Mouse (Mus musculus) forebrain, embryonic 15.5 days (tissue): ENCODE measurements around the gene Polr2h. TPM values are rescaled to one million over a fixed set of nuclear protein-coding genes. Genes with fewer than 3 reads are reported as not detected.

Experiments
- ATAC-seq: fragments of 200-750 bp; cut with Nextera tagmentation; replicated peaks from 2 replicates; pipeline ENCODE4 v1.8.0; 2017; ENCODE audit warnings: mild to moderate bottlenecking, moderate TSS enrichment, moderate library complexity
- H3K27ac ChIP-seq: fragments of 300-500 bp; sonication (generic); replicated peaks from 2 replicates; pipeline ENCODE4 v1.5.1; 2015; ENCODE audit warnings: mild to moderate bottlenecking, inconsistent platforms
- H3K27me3 ChIP-seq: fragments of 300-500 bp; sonication (generic); 2 replicates; pipeline ENCODE4 v1.6.1; 2015; ENCODE audit warnings: inconsistent platforms
- H3K36me3 ChIP-seq: fragments of 300-500 bp; sonication (generic); 2 replicates; pipeline ENCODE4 v1.6.1; 2015; ENCODE audit warnings: mild to moderate bottlenecking, inconsistent platforms
- H3K4me1 ChIP-seq: fragments of 300-500 bp; sonication (generic); 2 replicates; pipeline ENCODE4 v1.6.1; 2015; ENCODE audit warnings: inconsistent platforms
- H3K4me2 ChIP-seq: fragments of 300-500 bp; sonication (generic); replicated peaks from 2 replicates; pipeline ENCODE4 v1.6.1; 2015; ENCODE audit warnings: mild to moderate bottlenecking, inconsistent platforms
- H3K4me3 ChIP-seq: fragments of 300-500 bp; sonication (generic); 2 replicates; pipeline ENCODE4 v1.5.1; 2015; ENCODE audit warnings: mild to moderate bottlenecking, inconsistent platforms
- H3K9ac ChIP-seq: fragments of 300-500 bp; sonication (generic); replicated peaks from 2 replicates; pipeline ENCODE4 v1.6.1; 2015; ENCODE audit warnings: mild to moderate bottlenecking, inconsistent platforms
- H3K9me3 ChIP-seq: fragments of 300-500 bp; sonication (generic); 2 replicates; pipeline ENCODE4 v1.6.1; 2016; ENCODE audit warnings: inconsistent platforms
- WGBS: fragments of 180-500 bp; shearing (Covaris S2); methylation state at CpG from one replicate; pipeline ENCODE4 v1.1.7; 2015; ENCODE audit warnings: mixed read lengths; 5-methylcytosine and 5-hydroxymethylcytosine counted together
- polyA plus RNA-seq: library from polyadenylated mRNA; unstranded; fragments of >200 nt; fragmentation: Nextera tagmentation; extraction: Ambion mirVana; gene quantifications from 2 replicates; pipeline ENCODE4 v1.2.1, GENCODE M21; 2015

Polr2h gene
- polyA plus RNA-seq, 1 experiment from 2014 or later, result 86.4 TPM

- Histone ChIP-seq H3K4me3 (no peak overlapping the region), H3K9me3 (no peaks in the 10 kb centered on the region), H3K27me3 (peaks cover 18% of the 10 kb centered on the region), H3K4me2 (no peak overlapping the region), H3K27ac (no peak overlapping the region), H3K9ac (no peak overlapping the region), H3K4me1 (peaks cover 20% of the 10 kb centered on the region), H3K36me3 (no peaks in the 10 kb centered on the region)
- WGBS, result 39% methylated on average over 5 of the region's 5 CpGs
- no peak for ATAC-seq
Measured at GRCm38 (mm10) chr16:20730293-20730711, 12.8 kb downstream of the Polr2h start.

DNA sequence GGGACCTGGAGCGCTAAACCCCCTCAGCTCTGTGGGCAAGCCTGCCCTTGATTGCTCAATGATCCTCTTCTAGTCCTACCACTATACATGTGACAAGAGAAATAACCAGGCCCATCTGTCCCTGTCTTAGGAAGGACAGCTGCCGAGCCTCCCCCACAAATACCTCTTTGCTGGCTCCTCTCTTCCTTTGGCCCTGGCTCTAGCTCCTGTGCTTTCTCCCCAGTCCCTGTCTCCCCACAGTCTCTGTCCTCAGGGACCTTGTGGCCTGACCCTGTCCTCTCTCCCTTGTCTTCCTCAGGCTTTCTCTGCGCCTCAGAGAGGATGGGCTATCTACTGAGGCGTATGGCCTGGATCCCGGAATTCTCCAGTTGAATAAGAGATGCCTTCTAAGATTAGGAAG lies 14.2 kb downstream of the Polr2h start:
- H3K4me1 ChIP-seq, result peaks cover 20% of the 10 kb centered on the region
- no peak for ATAC-seq
- 60% methylated on average over 5 of the region's 5 CpGs for WGBS
- no peak overlapping the region for H3K9ac ChIP-seq
- peaks cover 22% of the 10 kb centered on the region for H3K27me3 ChIP-seq
- peak overlapping the region; percentile 46; the same call in 1 of the 2 replicates for H3K27ac ChIP-seq
- no peaks in the 10 kb centered on the region for H3K9me3 ChIP-seq
- no peak overlapping the region for H3K4me2 ChIP-seq
- H3K4me3 ChIP-seq, result no peak overlapping the region
- no peaks in the 10 kb centered on the region for H3K36me3 ChIP-seq

- Histone ChIP-seq H3K9me3 (no peaks in the 10 kb centered on the region), H3K27ac (peak overlapping the region; percentile 44), H3K4me3 (peak overlapping the region; percentile 74), H3K4me2 (peak overlapping the region; percentile 90), H3K4me1 (peaks cover 20% of the 10 kb centered on the region), H3K36me3 (no peaks in the 10 kb centered on the region), H3K9ac (peak overlapping the region; percentile 79), H3K27me3 (peaks cover 22% of the 10 kb centered on the region)
- peak; percentile 49 for ATAC-seq
- under 1% methylated on average over 30 of the region's 30 CpGs for WGBS
Measured at GRCm38 (mm10) chr16:20732251-20732924, 14.9 kb downstream of the Polr2h start.

GRCm38 (mm10) chr16:20732925-20733730 lies 15.7 kb downstream of the Polr2h start, which contains the start of gene Chrd:
TSS of gene Chrd (plus strand) at chr16:20733127.
- H3K4me3 ChIP-seq, result peak within 1 kb of the TSS; percentile 74
- peaks cover 20% of the 10 kb centered on the region for H3K4me1 ChIP-seq
- peak; percentile 77 for ATAC-seq
- peak within 1 kb of the TSS; percentile 44 for H3K27ac ChIP-seq
- H3K9me3 ChIP-seq, result no peaks in the 10 kb centered on the region
- WGBS, result under 1% methylated on average over 58 of the region's 70 CpGs
- peak within 1 kb of the TSS; percentile 79 for H3K9ac ChIP-seq
- peaks cover 22% of the 10 kb centered on the region for H3K27me3 ChIP-seq
- no peaks in the 10 kb centered on the region for H3K36me3 ChIP-seq
- peak within 1 kb of the TSS; percentile 90 for H3K4me2 ChIP-seq

DNA sequence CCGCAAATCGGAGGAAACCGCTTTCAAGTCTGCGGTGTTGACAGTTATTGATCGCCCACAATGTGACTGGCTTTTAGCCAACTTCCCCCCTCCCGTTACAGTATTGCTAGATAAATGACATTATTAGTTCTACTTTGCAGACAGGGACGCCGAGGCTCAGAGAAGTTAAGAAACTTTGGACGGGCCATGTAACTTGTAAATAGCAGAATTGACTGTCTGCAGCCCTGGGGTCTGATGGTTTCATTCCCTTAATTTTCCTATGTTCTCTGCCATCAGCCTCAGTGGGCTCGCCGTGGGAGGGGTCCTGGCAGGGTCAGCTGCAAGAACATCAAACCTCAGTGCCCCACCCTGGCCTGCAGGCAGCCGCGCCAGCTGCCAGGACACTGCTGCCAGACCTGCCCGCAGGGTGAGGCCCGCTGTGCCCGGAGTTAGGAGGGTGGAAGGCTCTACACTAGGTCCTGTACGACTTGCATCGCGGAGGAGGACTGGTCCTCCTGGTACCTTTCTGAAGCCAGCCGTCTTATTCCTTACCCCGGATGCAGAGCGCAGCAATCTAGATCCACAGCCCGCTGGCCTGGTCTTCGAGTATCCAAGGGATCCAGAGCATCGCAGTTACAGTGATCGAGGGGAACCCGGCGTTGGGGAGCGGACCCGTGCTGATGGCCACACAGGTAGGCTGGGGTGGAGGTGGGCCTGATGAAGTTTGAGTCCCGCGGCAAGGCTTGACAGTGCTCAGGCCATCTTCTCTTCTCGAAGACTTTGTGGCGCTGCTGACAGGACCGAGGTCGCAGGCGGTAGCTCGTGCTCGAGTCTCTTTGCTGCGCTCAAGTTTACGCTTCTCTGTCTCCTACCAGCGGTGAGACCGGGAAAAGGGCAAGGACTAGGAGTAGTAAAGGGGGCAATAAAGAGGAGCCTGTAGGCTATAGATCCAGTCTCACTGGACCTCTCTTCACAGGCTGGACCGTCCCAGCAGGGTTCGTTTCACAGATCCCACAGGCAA lies 16.6 kb downstream of the Polr2h start, which contains the start of gene Thpo:
Gene Thpo (minus strand): TSS at position 781 of the 1,000 bp plus-strand sequence.
- WGBS, result 4% methylated on average over 45 of the region's 45 CpGs
- Histone ChIP-seq H3K9ac (peak within 1 kb of the TSS; percentile 79), H3K4me2 (peak within 1 kb of the TSS; percentile 90), H3K27me3 (peaks cover 22% of the 10 kb centered on the region), H3K27ac (no peak within 1 kb of the TSS), H3K36me3 (no peaks in the 10 kb centered on the region), H3K9me3 (no peaks in the 10 kb centered on the region), H3K4me3 (peak within 1 kb of the TSS; percentile 74), H3K4me1 (peaks cover 20% of the 10 kb centered on the region)
- no peak for ATAC-seq

GRCm38 (mm10) chr16:20735651-20736050 lies 18.2 kb downstream of the Polr2h start:
- no peaks in the 10 kb centered on the region for H3K36me3 ChIP-seq
- H3K27ac ChIP-seq, result no peak overlapping the region
- H3K27me3 ChIP-seq, result peaks cover 22% of the 10 kb centered on the region
- H3K4me1 ChIP-seq, result peaks cover 20% of the 10 kb centered on the region
- no peak overlapping the region for H3K9ac ChIP-seq
- ATAC-seq, result no peak
- no peak overlapping the region for H3K4me3 ChIP-seq
- WGBS, result 85% methylated on average over 5 of the region's 5 CpGs
- no peak overlapping the region for H3K4me2 ChIP-seq
- H3K9me3 ChIP-seq, result no peaks in the 10 kb centered on the region

DNA sequence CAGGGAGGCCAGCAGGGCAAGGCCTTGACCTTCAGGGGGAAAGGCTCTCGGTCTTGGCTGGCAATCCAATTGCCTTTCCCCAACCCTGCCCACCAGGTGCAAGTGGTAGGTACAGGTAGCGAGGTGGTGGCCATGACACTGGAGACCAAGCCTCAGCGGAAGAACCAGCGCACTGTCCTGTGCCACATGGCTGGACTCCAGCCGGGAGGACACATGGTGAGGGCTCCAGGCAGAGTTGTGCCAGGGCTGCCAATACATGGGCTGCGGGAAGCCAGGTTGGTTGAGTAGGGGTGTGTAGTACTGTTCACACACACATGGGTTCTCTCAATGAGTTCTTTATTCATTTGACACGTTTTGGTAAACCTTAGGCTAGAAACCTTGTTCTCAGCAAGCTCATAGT lies 18.7 kb downstream of the Polr2h start:
- 83% methylated on average over 7 of the region's 7 CpGs for WGBS
- Histone ChIP-seq H3K4me3 (no peak overlapping the region), H3K4me2 (no peak overlapping the region), H3K4me1 (peaks cover 20% of the 10 kb centered on the region), H3K27ac (no peak overlapping the region), H3K27me3 (peaks cover 22% of the 10 kb centered on the region), H3K36me3 (no peaks in the 10 kb centered on the region), H3K9ac (no peak overlapping the region), H3K9me3 (no peaks in the 10 kb centered on the region)
- ATAC-seq, result no peak

DNA sequence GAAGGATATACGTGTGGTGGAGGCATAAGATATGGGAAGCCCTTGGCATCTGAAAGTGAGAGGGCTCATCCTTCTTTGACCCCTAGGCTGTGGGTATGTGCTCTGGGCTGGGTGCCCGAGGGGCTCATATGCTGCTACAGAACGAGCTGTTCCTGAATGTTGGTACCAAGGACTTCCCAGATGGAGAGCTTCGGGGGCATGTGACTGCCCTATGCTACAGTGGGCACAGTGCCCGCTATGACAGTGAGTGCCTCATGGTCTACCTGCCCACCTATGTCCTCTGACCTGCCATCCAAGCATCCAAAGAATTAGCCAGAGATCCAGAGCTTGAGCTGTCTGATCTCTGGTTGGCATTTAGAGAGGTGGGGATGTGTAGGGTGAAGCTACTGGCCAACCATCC lies 19.4 kb downstream of the Polr2h start:
- H3K36me3 ChIP-seq, result no peaks in the 10 kb centered on the region
- no peak for ATAC-seq
- H3K4me2 ChIP-seq, result no peak overlapping the region
- no peak overlapping the region for H3K4me3 ChIP-seq
- peaks cover 22% of the 10 kb centered on the region for H3K27me3 ChIP-seq
- no peak overlapping the region for H3K27ac ChIP-seq
- H3K9ac ChIP-seq, result no peak overlapping the region
- H3K4me1 ChIP-seq, result peaks cover 20% of the 10 kb centered on the region
- H3K9me3 ChIP-seq, result no peaks in the 10 kb centered on the region
- 89% methylated on average over 5 of the region's 5 CpGs for WGBS

DNA sequence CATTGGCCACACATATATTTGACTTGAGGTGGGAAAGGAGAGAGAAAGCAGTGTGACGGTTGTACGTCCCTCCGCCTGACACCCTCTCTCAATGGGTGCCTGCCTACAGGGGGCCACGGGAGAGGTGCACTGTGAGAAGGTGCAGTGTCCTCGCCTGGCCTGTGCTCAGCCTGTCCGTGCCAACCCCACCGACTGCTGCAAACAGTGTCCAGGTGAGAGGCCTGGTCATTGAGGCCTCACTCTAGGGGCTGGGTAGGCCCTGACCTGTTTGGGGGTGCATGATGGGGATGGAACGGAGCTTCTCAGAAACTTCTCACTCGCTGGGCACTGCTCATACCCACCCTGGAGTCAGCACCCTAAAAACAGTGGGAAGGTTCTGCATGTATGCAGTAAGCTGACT lies 22.4 kb downstream of the Polr2h start:
- no peak for ATAC-seq
- Histone ChIP-seq H3K4me2 (no peak overlapping the region), H3K4me1 (no peaks in the 10 kb centered on the region), H3K27ac (no peak overlapping the region), H3K9ac (no peak overlapping the region), H3K36me3 (no peaks in the 10 kb centered on the region), H3K9me3 (no peaks in the 10 kb centered on the region), H3K4me3 (no peak overlapping the region), H3K27me3 (peaks cover 9% of the 10 kb centered on the region)
- 92% methylated on average over 9 of the region's 9 CpGs for WGBS

DNA sequence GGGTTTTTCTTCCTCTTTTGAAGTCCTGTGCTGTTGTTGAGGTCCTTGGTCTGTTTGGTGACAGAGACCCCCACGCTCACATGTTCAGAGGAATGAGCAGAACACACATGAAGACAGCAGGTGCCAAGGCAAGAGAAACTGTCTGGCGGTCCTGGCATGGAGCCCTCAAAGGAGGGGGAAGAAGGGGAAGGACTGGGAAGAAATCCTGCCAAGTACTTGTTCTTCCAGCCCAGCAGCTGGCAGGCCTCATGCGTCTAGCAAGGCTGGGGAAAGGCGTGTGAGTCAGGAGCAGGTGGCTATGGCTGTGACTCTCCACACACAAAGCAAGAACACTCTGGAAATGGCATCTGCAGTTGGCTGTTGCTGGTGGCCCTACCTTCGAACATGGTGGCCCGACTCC lies 29.2 kb downstream of the Polr2h start:
- Histone ChIP-seq H3K27ac (peak overlapping the region; percentile 29; the same call in 1 of the 2 replicates), H3K9ac (no peak overlapping the region), H3K4me2 (no peak overlapping the region), H3K4me3 (no peak overlapping the region), H3K9me3 (no peaks in the 10 kb centered on the region), H3K27me3 (no peaks in the 10 kb centered on the region), H3K36me3 (no peaks in the 10 kb centered on the region), H3K4me1 (peaks cover 10% of the 10 kb centered on the region)
- peak; percentile 91 for ATAC-seq
- WGBS, result 39% methylated on average over 6 of the region's 6 CpGs

DNA sequence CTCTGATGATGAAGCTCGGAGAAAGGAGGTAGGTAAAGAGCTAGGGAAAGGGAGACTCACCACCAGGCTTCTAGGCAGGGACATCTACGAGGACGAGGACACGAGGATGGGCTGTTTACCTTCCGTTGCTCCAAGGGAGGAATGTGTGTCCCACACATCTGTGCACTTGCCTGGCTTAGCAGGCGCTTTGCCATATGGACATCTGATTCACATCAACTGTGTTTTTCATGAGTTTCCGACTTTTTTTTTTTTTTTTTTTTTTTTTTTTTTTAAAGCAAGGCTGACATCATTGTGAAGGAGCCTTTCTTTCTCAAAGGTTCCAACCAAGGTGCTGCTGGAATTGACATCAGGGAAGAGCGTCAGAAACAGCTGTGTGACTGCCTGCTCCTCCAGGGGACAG lies 33.1 kb downstream of the Polr2h start:
- no peak overlapping the region for H3K4me2 ChIP-seq
- ATAC-seq, result no peak
- no peak overlapping the region for H3K27ac ChIP-seq
- peaks cover 10% of the 10 kb centered on the region for H3K4me1 ChIP-seq
- no peak overlapping the region for H3K4me3 ChIP-seq
- 53% methylated on average over 8 of the region's 8 CpGs for WGBS
- no peak overlapping the region for H3K9ac ChIP-seq
- H3K27me3 ChIP-seq, result no peaks in the 10 kb centered on the region
- H3K9me3 ChIP-seq, result no peaks in the 10 kb centered on the region
- H3K36me3 ChIP-seq, result no peaks in the 10 kb centered on the region
